Mouse (Mus musculus): ENCODE data around the gene Arf6.
"Not testable (repeated sequence)": the region's sequence is repeated elsewhere in the genome, so short reads cannot be mapped to it uniquely, and the experiment has no call there.

Arf6 gene

GRCm38 (mm10) chr12:69371854-69372671, at the start of gene Arf6, which contains the start of gene Gm9887:
Arf6 (plus strand) TSS chr12:69372150.
Gm9887 (minus strand) TSS chr12:69372458.
- DNase-seq (ENCODE audit: low spot score), result peak; percentile 100

GRCm38 (mm10) chr12:69331187-69331586, 40.8 kb upstream of the Arf6 start:
- no peak for DNase-seq (ENCODE audit: low spot score)

GRCm38 (mm10) chr12:69332147-69332546, 39.8 kb upstream of the Arf6 start:
- no peak for DNase-seq (ENCODE audit: low spot score)

GRCm38 (mm10) chr12:69333547-69333946, 38.4 kb upstream of the Arf6 start:
- peak; percentile 11 for DNase-seq (ENCODE audit: low spot score)

- no peak for DNase-seq (ENCODE audit: low spot score)
These were observed 22.0 kb upstream of the Arf6 start for GRCm38 (mm10) chr12:69349928-69350327.

GRCm38 (mm10) chr12:69351685-69352084, 20.3 kb upstream of the Arf6 start:
- DNase-seq (ENCODE audit: low spot score), result no peak

GRCm38 (mm10) chr12:69356546-69357299, 15.2 kb upstream of the Arf6 start, which contains the start of gene Nemf:
Nemf (minus strand) TSS chr12:69357165.
- DNase-seq (ENCODE audit: low spot score), result peak; percentile 75

- no peak for DNase-seq (ENCODE audit: low spot score)
These were observed 14.7 kb upstream of the Arf6 start for GRCm38 (mm10) chr12:69357300-69357646.

- no peak for DNase-seq (ENCODE audit: low spot score)
These were observed 11.3 kb upstream of the Arf6 start for GRCm38 (mm10) chr12:69360655-69360996.

GRCm38 (mm10) chr12:69360997-69361899, 10.7 kb upstream of the Arf6 start:
- peak; percentile 100 for DNase-seq (ENCODE audit: low spot score)

GRCm38 (mm10) chr12:69361919-69362318, 10.0 kb upstream of the Arf6 start:
- no peak for DNase-seq (ENCODE audit: low spot score)

GRCm38 (mm10) chr12:69362388-69362787, 9.6 kb upstream of the Arf6 start:
- DNase-seq (ENCODE audit: low spot score), result no peak

GRCm38 (mm10) chr12:69363110-69363509, 8.8 kb upstream of the Arf6 start:
- DNase-seq (ENCODE audit: low spot score), result not testable (repeated sequence)

GRCm38 (mm10) chr12:69363899-69364762, 7.8 kb upstream of the Arf6 start:
- DNase-seq (ENCODE audit: low spot score), result peak; percentile 79

GRCm38 (mm10) chr12:69365757-69366156, 6.2 kb upstream of the Arf6 start:
- DNase-seq (ENCODE audit: low spot score), result no peak

GRCm38 (mm10) chr12:69366424-69366823, 5.5 kb upstream of the Arf6 start:
- no peak for DNase-seq (ENCODE audit: low spot score)

- DNase-seq (ENCODE audit: low spot score), result no peak
These were observed 4.4 kb upstream of the Arf6 start for GRCm38 (mm10) chr12:69367557-69367956.

- DNase-seq (ENCODE audit: low spot score), result no peak
These were observed 1.0 kb upstream of the Arf6 start for GRCm38 (mm10) chr12:69370936-69371335.

GRCm38 (mm10) chr12:69371421-69371853, 513 bp upstream of the Arf6 start:
- DNase-seq (ENCODE audit: low spot score), result no peak

GRCm38 (mm10) chr12:69372731-69373331, 881 bp downstream of the Arf6 start:
- peak; percentile 25 for DNase-seq (ENCODE audit: low spot score)

Data from urinary bladder, postnatal 25 days (tissue).